Mouse (Mus musculus): ENCODE measurements around the gene Trak2.

DNA sequence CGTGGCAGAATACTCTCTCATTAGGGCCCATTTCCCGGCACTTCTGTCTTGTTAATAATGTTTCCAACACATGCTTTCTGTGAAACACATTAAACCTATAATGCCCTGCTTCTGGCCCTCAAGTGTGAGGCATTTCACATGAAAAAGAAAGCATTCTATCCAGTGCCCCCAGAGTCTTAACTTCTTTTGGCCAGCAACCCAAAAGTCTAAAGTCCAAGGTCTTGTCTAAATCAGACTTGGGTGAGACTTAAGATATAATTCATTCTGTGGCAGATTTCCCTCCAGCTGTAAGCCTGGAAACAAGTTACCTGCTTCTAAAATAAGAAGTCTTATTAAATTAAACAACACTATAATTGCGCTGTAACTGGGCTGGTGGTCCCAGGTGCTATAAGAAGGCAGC, 48.3 kb upstream of the Trak2 start:
- TF ChIP-seq POLR2A (IDR thresholded peaks at IDR 0.05; ENCODE audit: insufficient read depth, low read depth, low read length) (no peak), CTCF (IDR thresholded peaks at IDR 0.05; ENCODE audit: insufficient read depth, low read depth, low read length) (no peak)
